Mouse (Mus musculus) neural tube, embryonic 15.5 days (tissue): ENCODE data around the gene Klk14. TPM values are rescaled to one million over a fixed set of nuclear protein-coding genes. Genes with fewer than 3 reads are reported as not detected.

ENCODE experiments used
- polyA plus RNA-seq: library from polyadenylated mRNA; unstranded; fragments of >200 nt; fragmentation: Nextera tagmentation; extraction: Ambion mirVana; gene quantifications from 2 replicates; pipeline ENCODE4 v1.2.1, GENCODE M21; 2015

Gene Klk14
- polyA plus RNA-seq, 1 experiment from 2014 or later, result not detected

Other genes with a start within 250 kb of the Klk14 start
- not detected in 2 replicates for gene Cldnd2, start 249.6 kb upstream of the Klk14 start, polyA plus RNA-seq
- gene Etfb, start 246.3 kb upstream of the Klk14 start, polyA plus RNA-seq, result 129 and 182 TPM in 2 replicates
- 0.22 and 0.57 TPM in 2 replicates for gene Gm45233, start 246.3 kb upstream of the Klk14 start, polyA plus RNA-seq
- 16.4 and 21.2 TPM in 2 replicates for gene Vsig10l, start 227.3 kb upstream of the Klk14 start, polyA plus RNA-seq
- gene Iglon5, start 200.3 kb upstream of the Klk14 start, polyA plus RNA-seq, result 12.2 and 14.0 TPM in 2 replicates
- 0.08 TPM in 1 of 2 replicates, not detected in the other for gene 4931406B18Rik, start 184.5 kb upstream of the Klk14 start, polyA plus RNA-seq
- 1.3 and 1.8 TPM in 2 replicates for gene Cd33, start 146.0 kb upstream of the Klk14 start, polyA plus RNA-seq
- 6.7 and 7.5 TPM in 2 replicates for gene Zfp658, start 128.2 kb upstream of the Klk14 start, polyA plus RNA-seq
- gene Zfp719, start 110.8 kb upstream of the Klk14 start, polyA plus RNA-seq, result 13.3 and 13.7 TPM in 2 replicates
- gene Zfp819, start 83.2 kb upstream of the Klk14 start, polyA plus RNA-seq, result 0.32 and 0.42 TPM in 2 replicates
- gene Ceacam18, start 55.7 kb upstream of the Klk14 start, polyA plus RNA-seq, result 0.36 TPM in 1 of 2 replicates, not detected in the other
- gene Siglece, start 30.3 kb upstream of the Klk14 start, polyA plus RNA-seq, result 0.23 and 0.56 TPM in 2 replicates
- 19.9 and 22.3 TPM in 2 replicates for gene Ctu1, start 18.4 kb upstream of the Klk14 start, polyA plus RNA-seq
- 0.17 and 0.38 TPM in 2 replicates for gene Klk13, start 22.1 kb downstream of the Klk14 start, polyA plus RNA-seq
- gene Klk12, start 78.5 kb downstream of the Klk14 start, polyA plus RNA-seq, result not detected in 2 replicates
- gene Klk11, start 84.2 kb downstream of the Klk14 start, polyA plus RNA-seq, result 0.33 TPM in 1 of 2 replicates, not detected in the other
- 0.10 and 0.51 TPM in 2 replicates for gene Klk10, start 90.6 kb downstream of the Klk14 start, polyA plus RNA-seq
- gene Klk9, start 101.5 kb downstream of the Klk14 start, polyA plus RNA-seq, result 0.23 TPM in 1 of 2 replicates, not detected in the other
- 12.6 and 15.5 TPM in 2 replicates for gene Klk8, start 107.2 kb downstream of the Klk14 start, polyA plus RNA-seq
- gene Klk7, start 120.9 kb downstream of the Klk14 start, polyA plus RNA-seq, result 0.24 TPM in 1 of 2 replicates, not detected in the other
- not detected in 2 replicates for gene Klk6, start 134.1 kb downstream of the Klk14 start, polyA plus RNA-seq
- gene Klk5, start 151.6 kb downstream of the Klk14 start, polyA plus RNA-seq, result not detected in 2 replicates
- 0.28 TPM in 1 of 2 replicates, not detected in the other for gene Klk4, start 190.7 kb downstream of the Klk14 start, polyA plus RNA-seq
- gene Klk15, start 243.3 kb downstream of the Klk14 start, polyA plus RNA-seq, result not detected in 2 replicates